Mouse (Mus musculus) left cerebral cortex, postnatal 10 days (tissue): ENCODE measurements around the gene Krt28. TPM values are rescaled to one million over a fixed set of nuclear protein-coding genes. Genes with fewer than 3 reads are reported as not detected.

Experiments
- DNase-seq, 2 experiments: peaks; one replicate each; pipeline ENCODE4 v3.0.0; 2021 to 2022; ENCODE audit warnings: low spot score in 2 of 2, mixed read lengths in 1 of 2; ENCODE audit errors: extremely low spot score in 1 of 2
- intact Hi-C: fragments of 180-260 bp; cut with DNase I; formaldehyde crosslinking; loops from one replicate; pipeline ENCODE4 v1.15.1; 2025
- total RNA-seq, 2 experiments: library from RNA; stranded (reverse); gene quantifications; 2 replicates each; pipeline ENCODE4 v1.2.3; 2021

The Krt28 gene
- total RNA-seq, 2 experiments from 2014 or later, result 0.28 TPM; not detected in 1

DNA sequence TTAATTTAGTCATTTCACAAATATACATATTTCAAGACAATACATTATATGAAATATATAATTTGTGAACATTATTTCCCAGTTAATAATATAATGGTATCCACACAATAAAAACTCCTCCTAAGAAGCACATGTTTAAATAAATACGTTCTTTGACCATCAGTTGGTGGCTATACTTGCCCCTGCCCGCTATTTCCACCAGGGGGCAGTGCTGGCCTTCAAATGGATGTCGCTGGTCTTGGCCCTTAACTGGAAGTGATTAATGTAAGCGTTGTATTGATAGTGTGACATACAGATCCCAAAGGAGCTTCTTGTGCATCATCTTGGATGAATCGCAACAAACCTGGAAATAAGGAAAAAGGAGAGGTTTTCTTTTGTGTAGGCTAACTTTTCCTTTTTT lies 4.9 kb upstream of the Krt28 start:
- intact Hi-C loops, result loop anchor here (2.0 to 5.0 kb wide), 2 partner anchors 83 to 918 kb away; no protein-coding TSS in a partner anchor
- DNase-seq, result peak; percentile 49 to 67

DNA sequence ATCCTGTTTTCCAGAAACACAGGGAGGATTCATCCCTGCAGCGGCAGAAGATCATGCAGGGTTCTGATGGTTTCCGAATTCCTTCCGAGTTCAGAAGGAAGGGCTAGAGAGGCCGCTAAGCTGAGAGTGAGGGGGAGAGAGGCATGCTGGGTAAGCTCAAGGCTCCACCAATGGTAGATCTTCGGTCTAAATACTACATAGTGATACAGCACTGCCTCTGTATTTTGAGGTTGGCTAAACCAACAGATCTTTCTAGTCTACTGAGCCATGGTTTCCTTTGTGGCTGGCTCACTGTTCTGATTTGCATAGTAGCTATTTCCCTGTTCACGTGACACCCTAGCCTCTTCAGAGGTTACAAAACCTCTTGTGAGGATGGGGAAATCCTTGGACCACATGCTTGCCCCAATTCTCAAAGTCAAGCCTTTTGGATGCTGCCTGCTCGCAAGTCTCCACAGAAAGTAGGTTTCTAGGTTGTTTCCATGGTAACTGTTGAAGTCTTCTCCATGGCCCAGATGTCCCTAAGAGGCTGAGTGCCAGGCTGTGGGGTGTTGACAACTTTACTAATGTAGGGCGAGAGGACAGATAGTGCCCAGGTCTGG lies 4.8 kb downstream of the Krt28 start:
- peak; percentile 50 to 52 for DNase-seq
- intact Hi-C loops, result loop anchor here (10.0 kb wide), 1 partner anchor 185 kb away; no protein-coding TSS in a partner anchor

DNA sequence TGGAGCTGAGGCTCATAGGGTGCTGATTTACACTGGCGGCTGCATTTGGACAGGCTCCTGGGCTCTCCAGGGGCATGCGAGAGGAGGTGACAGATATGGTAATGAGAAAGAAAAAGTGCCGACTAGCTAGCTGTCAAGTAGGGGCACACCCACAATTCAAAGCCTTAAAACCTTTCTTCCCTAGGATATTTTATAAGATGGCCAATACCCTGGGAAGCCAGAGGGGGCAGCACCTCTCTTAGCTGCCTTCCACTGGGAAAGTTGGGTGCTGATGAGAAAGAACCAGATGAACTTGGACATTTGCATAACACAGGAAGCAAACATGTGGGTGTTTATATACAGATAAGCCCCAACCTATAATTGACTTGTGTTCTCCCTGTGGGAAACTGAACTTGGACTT lies 5.5 kb downstream of the Krt28 start:
- intact Hi-C loops, result loop anchor here (10.0 kb wide), 1 partner anchor 184 kb away; no protein-coding TSS in a partner anchor
- DNase-seq, result peak in 1 of 2 experiments; percentile 33

DNA sequence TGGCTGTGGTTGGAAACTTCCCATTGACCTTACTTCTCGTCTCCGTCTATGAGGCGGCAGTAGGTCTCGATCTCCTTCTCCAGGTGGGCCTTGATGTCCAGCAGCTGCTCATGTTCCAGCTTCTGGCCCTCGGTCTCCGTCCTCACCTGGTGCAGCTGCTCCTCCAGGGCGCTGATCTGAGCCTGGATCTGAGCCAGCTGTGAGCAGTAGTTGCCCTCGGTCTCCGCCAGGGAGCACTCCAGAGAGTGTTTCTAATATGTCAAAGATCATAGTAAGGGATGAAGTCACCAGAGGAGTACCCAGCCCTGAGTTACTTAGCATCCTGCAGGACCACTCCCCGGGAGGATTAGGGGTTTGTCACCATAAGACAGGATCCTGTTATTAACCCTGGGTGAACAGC lies 7.9 kb downstream of the Krt28 start:
- DNase-seq, result peak in 1 of 2 experiments; percentile 44
- intact Hi-C loops, result loop anchor here (10.0 kb wide), 1 partner anchor 182 kb away; no protein-coding TSS in a partner anchor

DNA sequence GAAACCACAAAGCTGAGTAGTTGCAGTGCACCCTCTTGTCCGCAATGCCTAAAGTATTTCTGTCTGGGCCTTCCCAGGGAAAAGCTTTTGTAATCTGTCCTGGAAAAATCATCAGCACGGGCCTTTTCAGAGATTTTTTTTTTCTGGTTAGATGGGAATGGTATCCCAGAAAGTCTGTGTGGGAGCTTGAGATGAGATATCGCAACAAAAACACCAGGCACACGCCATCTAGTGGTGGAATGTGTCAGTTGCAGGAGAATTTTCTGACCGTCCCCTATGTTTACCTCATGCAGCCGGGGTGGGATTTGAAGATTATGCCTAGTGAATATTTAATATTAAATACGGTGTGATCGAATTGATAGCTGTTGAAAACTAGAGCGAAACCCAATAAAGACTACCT lies 10.3 kb downstream of the Krt28 start:
- intact Hi-C loops, result loop anchor here (5.0 to 10.0 kb wide), 2 partner anchors 52 to 180 kb away; no protein-coding TSS in a partner anchor
- DNase-seq, result peak; percentile 28 to 29

DNA sequence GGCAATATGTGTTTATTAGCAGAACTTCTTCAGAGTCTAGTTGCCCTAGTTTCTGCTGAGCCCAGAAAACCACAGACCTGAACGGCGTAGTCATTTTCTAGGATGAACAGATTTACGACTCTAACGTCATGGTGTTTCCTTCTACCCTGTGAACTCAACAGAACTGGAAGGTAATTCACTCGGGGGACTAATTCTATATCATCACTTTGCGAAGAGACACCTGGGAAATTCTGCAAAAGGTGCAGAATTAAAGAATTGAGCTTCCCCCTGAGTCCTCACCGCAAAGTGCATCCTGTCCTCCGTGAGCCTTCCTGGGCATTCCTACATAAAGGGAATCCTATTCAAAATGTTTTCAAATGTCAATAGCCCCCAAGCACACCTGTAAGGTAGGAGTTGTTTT lies 13.3 kb downstream of the Krt28 start:
- DNase-seq, result no peak
- intact Hi-C loops, result loop anchor here (5.0 to 10.0 kb wide), 2 partner anchors 49 to 177 kb away; no protein-coding TSS in a partner anchor

DNA sequence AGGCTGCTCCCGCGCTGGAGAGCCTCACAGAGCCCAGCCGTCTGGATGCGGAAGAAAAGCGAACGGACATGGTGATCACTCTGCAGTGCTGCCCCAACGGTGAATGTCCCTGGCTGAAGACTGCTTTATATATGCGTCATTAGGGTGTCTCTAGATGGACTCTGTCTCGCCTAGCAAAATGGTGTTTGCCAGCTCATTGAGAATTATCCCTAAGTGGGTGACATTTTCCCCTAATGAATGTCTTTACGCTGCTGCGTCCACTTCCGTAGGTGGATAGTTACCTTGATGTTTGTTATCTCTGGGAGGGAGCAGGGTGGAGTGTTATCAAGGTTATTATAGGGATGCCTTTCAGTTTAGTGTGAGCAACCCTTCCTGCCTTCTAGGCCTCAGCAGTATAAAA lies 23.7 kb downstream of the Krt28 start, which contains the start of gene Krt27:
Gene Krt27 (minus strand): TSS at position 101 of the 400 bp plus-strand sequence.
- no peak for DNase-seq
- intact Hi-C loops, result no loop called here

DNA sequence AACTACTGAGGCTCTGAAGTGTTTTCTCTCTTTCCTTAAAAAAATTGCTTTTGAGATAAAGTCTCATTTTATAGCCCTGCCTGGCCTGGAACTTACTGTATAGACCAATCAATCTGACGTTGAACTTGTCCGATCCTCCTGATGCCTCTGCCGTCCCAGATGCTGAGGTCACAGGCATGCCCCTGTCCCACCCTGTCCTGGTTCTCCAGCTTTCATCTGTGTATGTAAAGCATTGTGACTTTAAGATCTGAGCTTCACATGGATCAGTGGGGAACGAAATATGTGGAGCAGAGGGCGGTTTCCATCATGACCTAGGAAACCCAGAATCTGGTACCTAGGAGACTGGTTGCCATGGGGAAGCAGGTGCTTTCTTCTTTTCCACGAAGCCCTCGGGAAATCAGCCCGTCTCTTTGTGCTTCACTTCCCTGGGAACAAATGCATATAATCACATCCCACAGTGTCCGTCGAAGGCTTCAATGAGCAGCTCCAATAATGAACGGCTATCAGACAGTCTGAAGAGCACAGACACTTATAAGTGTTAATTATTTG lies 35.3 kb downstream of the Krt28 start:
- intact Hi-C loops, result no loop called here
- DNase-seq, result no peak

DNA sequence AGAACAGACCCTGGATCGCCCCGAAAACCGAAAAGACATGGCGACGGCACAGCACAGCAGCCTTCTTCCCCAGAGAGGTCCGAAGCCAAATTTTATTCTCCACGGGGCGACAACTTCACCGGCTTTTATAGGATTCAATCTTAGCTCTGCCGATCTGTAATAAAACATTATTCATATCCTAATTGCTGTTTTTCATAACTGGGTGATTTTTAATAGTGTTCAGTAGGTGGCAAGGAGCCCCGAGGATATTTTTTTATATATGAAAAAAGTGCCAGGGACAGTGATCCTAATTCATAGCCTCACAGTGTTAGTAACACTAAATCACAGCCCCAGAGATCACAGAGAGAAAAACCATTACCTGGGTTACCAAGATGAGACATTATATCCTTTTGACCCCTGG lies 36.8 kb downstream of the Krt28 start, which contains the start of gene Krt26:
Gene Krt26 (minus strand): TSS at position 101 of the 400 bp plus-strand sequence.
- DNase-seq, result no peak
- intact Hi-C loops, result no loop called here

DNA sequence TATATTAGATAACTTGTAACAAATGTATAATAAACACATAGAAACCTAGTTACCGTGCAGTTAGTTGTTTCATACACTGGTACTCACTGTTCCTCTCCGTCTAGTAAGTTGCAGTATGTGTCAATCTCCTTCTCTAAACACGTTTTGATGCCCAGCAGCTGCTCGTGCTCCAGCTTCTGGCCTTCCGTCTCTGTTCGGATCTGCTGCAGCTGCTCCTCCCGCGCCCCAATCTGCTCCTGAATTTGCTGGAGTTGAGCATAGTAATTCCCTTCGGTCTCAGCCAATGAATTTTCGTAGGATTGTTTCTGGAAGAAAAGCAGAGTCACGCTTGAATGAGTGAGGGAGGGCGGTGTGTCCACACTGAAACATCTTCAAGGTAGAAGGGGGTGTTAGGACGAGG lies 41.3 kb downstream of the Krt28 start:
- intact Hi-C loops, result no loop called here
- DNase-seq, result peak; percentile 33 to 43

DNA sequence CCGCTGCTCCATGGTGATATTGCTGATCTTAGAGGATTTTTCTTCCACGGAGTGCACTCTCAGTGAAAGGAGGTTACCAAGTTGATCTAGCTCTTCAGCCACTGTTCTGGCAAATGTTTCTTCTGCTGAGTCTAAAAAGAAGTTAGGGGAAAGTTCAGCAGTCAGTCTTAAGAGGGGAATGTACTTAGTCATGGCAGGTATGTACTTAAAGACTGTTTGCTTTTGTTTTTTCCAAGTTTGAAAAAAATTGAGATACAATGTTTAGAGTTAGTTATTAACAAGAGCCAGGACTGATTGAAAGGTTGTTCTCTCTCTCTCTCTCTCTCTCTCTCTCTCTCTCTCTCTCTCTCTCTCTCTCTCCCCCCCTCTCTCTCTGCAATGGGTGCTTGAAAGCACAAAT lies 45.0 kb downstream of the Krt28 start:
- intact Hi-C loops, result no loop called here
- DNase-seq, result no peak

DNA sequence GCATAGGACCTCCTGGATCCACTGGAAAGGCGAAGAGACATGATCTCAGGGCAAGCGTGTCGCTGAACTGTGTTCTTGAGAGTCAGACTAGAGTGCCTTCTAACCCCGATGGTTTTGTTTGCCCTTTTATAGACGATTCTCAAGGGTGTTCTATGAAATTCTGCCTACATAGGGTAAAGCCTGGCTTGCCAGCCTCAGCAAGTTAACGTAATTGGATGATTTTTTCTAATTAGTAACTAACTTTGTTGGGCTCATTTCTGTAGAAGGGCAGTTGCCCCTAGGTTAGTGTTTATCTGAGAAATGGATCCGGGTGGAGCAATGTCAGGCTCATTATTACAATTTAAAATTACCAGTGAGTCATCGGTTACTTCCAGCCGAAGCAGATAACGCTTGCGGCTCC lies 51.9 kb downstream of the Krt28 start, which contains the start of gene Krt25:
Gene Krt25 (minus strand): TSS at position 101 of the 400 bp plus-strand sequence.
- no peak for DNase-seq
- intact Hi-C loops, result no loop called here

DNA sequence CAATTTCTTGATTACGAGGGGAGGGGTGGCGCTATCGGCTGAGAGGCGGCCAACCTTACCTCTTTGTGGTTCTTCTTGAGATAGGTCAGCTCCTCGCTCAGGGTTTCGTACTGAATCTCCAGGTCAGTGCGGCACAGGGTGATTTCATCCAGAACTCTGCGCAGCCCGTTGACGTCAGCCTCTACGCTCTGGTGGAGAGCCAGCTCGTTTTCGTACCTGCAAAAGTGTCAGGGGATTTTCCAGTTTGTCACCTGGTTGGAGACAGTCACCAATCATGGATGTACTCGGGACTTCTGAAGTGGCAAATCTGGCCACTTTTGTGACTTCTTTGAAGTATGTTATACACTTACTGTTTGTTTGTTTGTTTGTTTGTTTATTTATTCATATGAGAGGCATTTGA lies 53.6 kb downstream of the Krt28 start:
- intact Hi-C loops, result no loop called here
- DNase-seq, result no peak

DNA sequence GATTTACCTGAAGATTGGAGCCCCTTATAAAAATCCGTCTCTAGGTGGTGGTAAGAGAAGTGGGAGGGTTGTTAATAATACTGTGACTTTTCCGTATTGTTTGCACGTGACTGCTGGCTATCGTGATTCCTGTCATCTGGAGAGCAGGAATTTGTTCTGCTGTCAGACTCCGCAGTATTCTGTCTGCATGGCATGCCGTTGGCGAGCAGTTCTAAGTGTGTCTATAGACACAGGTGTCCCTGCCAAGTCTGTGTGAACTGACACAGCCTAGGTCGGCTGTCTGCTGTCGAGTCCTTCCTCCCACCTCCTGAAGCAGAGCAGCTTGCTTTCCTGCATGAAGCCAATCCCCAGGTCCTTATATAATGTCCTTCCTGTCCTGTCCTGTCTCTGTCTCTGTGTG lies 55.6 kb downstream of the Krt28 start:
- intact Hi-C loops, result no loop called here

DNA sequence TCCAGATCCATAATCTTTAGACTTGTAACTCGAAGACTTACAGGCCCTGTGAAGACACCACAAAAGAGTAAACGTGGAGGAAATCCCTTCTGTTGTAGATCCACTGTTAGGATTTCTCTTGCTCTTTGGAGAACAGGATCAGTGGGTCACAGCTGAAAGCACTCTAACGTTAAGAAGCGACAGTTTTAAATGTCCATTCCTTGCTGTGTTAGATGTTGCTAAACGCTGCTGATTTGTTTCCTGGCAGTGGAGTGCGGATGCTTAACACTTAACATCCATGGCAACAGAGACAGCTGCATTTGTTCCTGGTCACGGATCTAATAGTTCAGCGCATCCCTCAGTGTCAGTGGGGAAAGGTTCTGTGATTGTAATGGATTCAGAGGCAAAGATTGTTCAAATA lies 58.2 kb downstream of the Krt28 start:
- DNase-seq, result no peak
- intact Hi-C loops, result no loop called here

More for the DNA sequence above, 55.6 kb downstream of the Krt28 start:
- DNase-seq, result no peak

Other genes with a start within 250 kb of the Krt28 start
- gene Ccr7, start 219.8 kb downstream of the Krt28 start, total RNA-seq, result not detected
- 10 to 100 TPM; 73.7 to 83.7 TPM for gene Smarce1, start 143.9 kb downstream of the Krt28 start, total RNA-seq
- gene Krt222, start 130.8 kb downstream of the Krt28 start, total RNA-seq, result 10 to 100 TPM; 31.1 to 31.2 TPM
- gene Krt24, start 89.6 kb downstream of the Krt28 start, total RNA-seq, result not detected
- not detected for gene Krt25, start 52.0 kb downstream of the Krt28 start, total RNA-seq
- gene Krt26, start 36.9 kb downstream of the Krt28 start, total RNA-seq, result under 1 TPM; 0.20 to 0.21 TPM
- not detected for gene Krt27, start 23.8 kb downstream of the Krt28 start, total RNA-seq
- 10 to 100 TPM; 10.6 to 11.3 TPM for gene Krt10, start 14.5 kb upstream of the Krt28 start, total RNA-seq
- gene Krt12, start 47.4 kb upstream of the Krt28 start, total RNA-seq, result 1 to 10 TPM; 6.0 to 6.3 TPM
- not detected for gene Krt20, start 63.2 kb upstream of the Krt28 start, total RNA-seq
- gene Krt23, start 118.2 kb upstream of the Krt28 start, total RNA-seq, result not detected
- gene Krt39, start 146.4 kb upstream of the Krt28 start, total RNA-seq, result not detected
- not detected for gene Krt40, start 168.3 kb upstream of the Krt28 start, total RNA-seq
- gene Krtap3-3, start 176.0 kb upstream of the Krt28 start, total RNA-seq, result not detected
- gene Krtap3-2, start 181.9 kb upstream of the Krt28 start, total RNA-seq, result not detected
- not detected for gene Gm11939, start 184.6 kb upstream of the Krt28 start, total RNA-seq
- gene Krtap3-1, start 191.7 kb upstream of the Krt28 start, total RNA-seq, result not detected
- gene Krtap1-5, start 206.1 kb upstream of the Krt28 start, total RNA-seq, result not detected
- gene Krtap1-4, start 208.8 kb upstream of the Krt28 start, total RNA-seq, result not detected
- not detected for gene Krtap1-3, start 216.4 kb upstream of the Krt28 start, total RNA-seq
- gene Krtap9-3, start 223.2 kb upstream of the Krt28 start, total RNA-seq, result not detected
- not detected for gene Gm11938, start 228.4 kb upstream of the Krt28 start, total RNA-seq
- gene Gm11937, start 235.3 kb upstream of the Krt28 start, total RNA-seq, result not detected
- not detected for gene Krtap2-4, start 239.9 kb upstream of the Krt28 start, total RNA-seq
- gene Gm11562, start 245.5 kb upstream of the Krt28 start, total RNA-seq, result not detected